Mouse (Mus musculus): ENCODE results near the gene Lsamp.

The Lsamp gene

DNA sequence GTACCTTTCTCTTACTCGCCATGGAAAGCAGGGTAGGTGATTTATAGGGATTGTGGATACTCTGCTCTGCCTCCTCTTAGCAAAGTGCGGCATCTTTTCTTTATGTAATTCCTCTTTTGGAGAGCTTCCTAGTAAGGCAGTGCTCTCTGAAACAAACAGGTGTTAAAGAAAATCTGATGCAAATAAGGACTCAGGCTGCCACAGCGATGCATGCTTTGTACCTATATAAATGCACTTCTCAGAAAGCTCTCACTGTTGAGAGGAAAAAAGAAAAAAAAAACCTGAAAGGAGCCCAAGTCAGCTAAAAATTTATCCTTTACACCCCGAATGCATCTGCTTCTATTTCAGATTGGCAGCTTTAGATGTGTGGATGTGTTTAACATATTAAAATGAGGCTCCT lies 2095.4 kb downstream of the Lsamp start:
- no peak for DNase-seq (ENCODE audit: low spot score)

DNA sequence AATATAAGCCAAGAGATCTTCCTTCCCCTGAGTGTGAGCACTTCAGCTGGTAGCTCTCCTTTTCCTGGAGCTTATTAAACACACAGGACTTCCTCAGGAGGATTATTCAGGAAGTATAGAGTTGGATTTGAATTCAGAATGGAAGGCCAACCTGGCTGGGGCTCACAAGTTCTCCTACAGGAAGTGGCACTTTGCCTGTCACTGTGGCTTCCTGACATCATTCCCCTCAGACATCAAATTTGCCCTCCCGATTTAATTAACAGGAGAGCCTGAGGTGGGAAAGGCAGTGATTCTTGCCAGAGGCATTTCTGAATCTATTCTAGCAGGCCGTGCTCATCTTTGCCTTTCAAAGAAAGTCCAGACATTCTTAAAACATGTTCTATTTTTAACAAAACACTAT lies 2097.4 kb downstream of the Lsamp start:
- no peak for DNase-seq (ENCODE audit: low spot score)

DNA sequence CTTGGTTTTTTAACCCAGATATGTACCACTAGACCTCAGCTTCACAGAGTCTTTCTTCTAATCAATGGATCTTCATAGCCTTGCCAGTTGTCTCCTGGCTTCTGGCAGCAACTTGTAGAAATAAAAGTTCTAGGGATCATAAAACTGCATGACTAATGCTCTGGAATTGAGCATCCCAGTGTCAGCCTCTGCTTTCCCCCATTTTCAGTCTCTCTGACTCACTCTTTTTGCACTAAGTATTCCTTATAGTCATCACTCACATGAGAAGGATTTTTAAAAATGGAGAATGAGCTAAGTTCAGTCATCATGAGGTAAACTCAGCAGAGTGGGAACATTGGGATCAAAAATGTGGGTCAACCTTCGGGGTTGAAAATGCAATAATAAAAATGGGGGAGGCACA lies 2113.3 kb downstream of the Lsamp start:
- no peak for DNase-seq (ENCODE audit: low spot score)

DNA sequence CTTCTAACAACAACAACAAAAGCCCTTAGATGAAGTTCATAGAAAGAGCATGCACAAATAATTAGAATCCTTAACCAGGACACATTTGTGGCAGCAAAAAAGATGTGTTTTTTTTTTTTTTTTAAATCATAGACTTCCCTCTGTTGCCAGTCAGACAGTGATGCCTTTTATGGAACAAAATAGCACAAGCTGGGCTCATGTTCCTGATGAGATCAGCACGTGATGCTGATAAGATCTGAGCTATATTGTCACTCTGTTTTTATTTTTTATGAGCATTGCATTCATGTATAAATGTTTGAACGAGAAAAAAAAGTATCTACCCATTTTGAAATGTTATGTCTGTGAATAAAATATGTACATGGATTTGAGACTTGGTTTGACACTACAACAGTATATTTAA lies 2118.0 kb downstream of the Lsamp start:
- no peak for DNase-seq (ENCODE audit: low spot score)

DNA sequence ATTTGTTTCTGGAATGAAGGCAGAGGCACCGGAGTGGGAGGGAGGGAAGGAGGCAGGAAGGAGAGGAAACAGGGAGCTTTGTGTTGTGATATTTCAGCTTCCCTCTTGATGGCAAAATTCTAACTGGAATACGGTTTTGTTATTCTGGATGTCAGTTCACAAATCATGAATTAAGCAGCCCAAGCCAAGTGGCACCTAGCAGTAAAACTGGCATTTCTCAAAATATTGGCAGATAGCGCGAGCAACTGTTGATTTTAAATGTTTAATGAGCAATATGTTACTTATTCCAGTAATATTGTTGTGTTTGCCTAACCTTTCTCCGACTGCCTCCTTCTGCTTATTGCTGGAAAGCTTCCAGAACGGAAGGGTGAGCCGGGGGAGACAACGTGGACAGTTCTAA lies 2118.5 kb downstream of the Lsamp start:
- DNase-seq (ENCODE audit: low spot score) = no peak

DNA sequence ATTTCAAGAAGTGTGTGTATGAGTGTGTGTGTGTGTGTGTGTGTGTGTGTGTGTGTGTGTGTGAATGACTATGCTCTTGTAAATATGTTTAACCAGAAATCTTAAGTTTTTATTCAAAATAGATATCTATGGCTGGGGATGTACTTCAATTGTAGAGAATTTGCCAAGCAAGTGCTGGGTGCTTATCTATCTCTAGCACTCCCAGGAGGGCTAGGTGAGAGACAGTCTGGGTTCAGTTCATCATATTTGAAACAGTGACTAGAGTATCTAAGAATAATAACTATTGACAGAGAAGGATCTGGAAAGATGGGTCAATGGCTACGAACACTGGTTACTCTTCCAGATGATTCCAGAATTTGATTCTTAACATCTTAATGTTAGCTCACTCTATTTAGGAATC lies 2128.1 kb downstream of the Lsamp start:
- DNase-seq (ENCODE audit: low spot score) = no peak

DNA sequence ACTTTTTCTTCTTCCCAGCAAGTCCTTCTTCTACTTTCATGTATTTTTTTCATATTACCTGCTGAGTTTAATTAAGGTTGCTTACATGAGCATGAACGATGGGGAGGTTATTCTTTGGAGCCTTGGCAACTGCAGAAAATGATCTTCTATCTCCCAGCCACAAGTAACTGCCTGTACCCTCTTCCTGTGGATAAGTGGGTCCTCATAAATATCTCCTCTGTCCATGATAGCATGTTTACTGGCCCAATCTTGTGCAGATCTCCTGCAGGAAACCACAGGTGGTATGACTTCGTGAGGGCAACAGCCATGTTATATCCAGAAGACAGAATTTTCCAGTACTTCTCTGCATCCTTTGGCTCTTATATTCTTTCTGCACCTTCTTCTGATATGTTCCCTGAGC lies 2129.1 kb downstream of the Lsamp start:
- DNase-seq (ENCODE audit: low spot score) = no peak

DNA sequence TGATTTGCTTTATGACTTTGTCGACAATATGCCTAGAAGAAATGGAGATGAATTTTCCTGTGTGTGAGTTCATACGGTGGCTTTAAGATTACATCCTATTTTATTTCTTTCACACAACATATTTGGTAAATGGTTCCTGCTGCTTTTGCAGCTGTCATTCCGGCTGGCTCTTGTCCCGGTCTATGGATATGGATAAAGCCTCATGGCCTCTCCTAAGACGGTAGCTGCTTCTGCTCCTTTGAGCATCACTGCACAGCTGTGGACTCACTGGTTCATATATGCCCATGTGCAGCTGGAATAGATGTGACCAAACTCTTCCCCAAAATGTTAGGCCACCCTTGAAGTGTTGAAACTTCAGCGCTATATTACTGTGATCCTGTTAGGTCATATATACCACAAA lies 2137.6 kb downstream of the Lsamp start:
- no peak for DNase-seq (ENCODE audit: low spot score)

DNA sequence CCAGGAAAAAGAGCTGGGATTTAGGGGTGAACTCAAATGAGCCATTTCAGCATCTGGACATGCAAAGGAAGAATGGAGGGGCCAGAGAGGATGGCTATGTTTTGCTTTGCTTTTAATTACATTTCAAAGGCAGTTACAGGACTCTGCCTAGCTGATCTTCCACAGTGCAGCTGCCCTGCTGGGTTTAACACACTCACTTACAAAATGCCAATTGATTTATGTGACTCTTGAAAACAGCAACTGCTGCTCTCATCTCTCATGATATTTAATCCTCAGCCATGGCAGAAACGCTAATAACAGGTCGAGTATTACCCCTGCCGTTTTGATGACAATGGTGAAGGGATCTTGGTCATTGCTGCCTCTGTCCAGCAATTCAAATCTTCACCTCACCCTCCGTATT lies 2139.7 kb downstream of the Lsamp start:
- DNase-seq (ENCODE audit: low spot score) = peak; percentile 4

DNA sequence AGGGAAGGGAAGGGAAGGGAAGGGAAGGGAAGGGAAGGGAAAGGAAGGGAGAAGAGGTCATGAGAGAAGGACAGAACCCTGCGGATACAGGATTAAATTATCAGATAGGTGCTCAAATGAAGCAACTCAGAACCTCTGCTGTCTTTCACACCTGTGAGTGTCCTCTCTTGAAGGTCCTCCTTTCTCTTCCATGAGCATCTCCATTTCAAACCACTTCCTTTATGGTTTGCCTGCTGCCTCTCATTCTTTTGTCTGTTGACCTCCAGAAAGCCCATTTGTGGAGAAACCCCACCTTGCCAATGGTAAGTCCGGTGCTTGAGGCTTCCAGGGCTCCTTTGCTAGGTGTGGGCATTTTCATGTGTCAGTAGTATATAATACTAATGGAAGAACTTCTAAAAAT lies 2141.9 kb downstream of the Lsamp start:
- DNase-seq (ENCODE audit: low spot score) = no peak

DNA sequence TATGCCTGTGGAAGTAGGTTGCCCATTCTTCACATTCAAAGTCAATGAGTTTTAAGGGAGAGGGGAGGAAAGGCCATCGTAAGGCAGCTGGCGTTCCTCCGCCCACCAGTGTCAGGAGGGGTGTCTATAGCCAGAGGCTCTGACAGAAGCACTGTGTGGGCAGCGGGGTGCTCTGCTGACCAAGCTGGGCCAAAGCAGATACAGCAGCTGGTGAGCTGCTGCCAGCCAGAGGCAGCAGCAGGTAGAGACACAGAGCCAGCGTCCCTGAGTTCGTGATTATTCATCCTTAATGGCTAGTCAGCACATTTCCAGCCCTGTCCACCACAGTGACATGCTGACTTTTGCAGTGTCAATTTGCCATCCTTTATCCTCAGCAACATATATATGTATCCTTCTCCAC lies 2163.0 kb downstream of the Lsamp start:
- DNase-seq (ENCODE audit: low spot score) = no peak

DNA sequence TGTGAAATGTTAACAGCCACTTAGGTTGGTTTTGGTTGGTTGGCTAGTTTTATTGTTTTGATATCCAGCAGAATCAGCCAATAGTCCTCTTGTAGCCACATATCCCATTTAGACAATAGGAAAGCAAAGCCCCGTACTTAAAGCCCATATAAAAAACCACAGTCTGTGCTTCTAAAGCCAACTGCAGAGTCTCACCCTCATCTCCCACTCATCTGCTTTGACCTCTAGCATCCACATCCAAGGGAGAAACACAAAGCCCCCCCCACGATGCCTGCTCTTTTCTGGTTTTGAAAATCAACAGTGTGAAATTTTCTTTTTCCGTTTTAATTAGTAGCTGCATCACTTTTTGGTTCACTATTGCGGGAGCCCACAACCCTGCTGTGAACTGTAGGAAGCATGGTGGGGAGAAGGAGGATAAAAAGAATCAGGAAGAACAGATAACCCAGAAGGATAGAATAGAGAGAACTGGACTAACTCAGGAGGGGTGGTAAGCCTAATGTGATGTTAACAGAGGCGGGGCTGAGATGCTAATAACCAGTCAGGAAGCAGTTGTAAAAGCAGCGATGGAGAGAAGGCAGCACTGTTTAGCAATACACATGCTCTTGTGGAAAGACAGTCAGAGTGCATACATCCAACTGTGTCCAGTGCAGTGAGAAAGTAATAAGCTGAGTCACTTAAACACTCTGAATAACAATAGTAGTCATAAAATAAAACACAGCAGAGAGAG lies 2165.2 kb downstream of the Lsamp start:
- DNase-seq (ENCODE audit: low spot score) = no peak

DNA sequence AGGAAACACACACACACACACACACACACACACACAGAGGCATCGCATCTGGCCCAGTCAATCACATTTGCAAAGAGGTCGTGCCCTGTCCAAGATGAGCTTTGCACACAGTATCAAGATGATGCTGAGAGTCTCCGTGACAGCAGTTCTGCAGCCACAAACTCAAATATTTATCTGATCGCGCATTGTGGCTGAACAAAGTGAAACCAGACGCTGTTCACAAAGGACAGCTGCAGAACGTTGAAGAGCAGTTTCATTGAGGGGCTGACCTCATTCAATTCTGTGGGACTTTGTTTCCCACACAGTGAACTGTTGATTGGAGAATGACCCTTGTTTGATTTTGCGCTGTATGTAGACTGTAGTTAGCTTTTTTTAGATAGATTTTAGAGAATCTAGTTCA lies 2168.5 kb downstream of the Lsamp start:
- peak; percentile 66 for DNase-seq (ENCODE audit: low spot score)

DNA sequence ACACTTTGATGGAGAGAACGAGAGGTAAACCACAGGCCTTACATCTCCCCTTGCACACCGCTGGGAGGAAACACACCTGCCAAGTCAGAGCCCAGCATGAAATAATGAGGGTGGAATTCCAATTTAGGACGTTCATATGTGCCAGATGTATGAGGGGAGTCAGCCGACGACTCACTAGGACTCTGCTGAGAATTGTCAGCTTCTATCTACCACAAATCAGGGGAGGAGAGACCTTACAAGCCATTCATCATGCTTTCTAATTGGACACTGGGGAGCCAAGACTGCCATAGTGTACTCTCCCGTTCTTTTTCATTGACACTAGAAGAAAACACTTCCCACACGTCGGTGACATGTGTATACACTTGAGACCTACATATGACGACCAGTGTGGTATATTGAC lies 2173.7 kb downstream of the Lsamp start:
- DNase-seq (ENCODE audit: low spot score) = no peak

DNA sequence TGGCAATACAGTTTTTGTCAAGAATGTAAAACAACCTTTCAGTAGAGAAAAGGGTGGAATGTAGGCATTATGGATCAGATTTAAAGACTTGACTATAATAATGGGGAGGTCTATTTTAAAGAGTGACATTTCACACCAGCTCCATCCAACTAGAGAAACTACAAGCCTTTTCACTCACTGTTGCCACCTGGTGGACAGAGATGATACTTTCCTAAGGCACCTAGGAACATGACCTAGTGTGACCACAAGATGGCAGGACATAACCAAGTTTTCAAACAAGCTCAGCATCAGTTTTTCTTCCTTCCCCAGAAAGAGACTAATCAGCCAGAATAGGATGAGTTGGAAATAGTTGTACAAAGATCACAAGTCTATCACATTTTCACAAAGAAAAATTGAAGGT lies 2180.8 kb downstream of the Lsamp start:
- peak; percentile 95 for DNase-seq (ENCODE audit: low spot score)

DNA sequence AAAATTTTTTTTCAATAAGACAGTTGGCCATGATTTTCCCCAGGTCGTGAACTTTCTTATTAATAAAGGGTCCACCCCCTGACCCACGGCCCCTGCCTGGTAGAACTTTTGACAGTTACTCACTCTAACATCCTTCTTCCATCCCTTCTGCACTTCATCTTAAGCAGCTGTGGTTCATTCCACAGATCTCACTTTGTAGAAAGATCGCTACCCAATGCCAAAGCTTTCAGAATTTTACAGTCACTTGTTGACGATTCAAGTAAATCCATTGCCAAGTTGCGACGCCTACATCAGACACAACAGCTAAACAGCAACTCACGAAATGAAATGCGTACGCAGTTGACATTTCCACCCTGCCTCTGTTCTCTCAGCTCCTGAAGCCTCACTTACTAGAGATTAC lies 2184.1 kb downstream of the Lsamp start:
- no peak for DNase-seq (ENCODE audit: low spot score)

DNA sequence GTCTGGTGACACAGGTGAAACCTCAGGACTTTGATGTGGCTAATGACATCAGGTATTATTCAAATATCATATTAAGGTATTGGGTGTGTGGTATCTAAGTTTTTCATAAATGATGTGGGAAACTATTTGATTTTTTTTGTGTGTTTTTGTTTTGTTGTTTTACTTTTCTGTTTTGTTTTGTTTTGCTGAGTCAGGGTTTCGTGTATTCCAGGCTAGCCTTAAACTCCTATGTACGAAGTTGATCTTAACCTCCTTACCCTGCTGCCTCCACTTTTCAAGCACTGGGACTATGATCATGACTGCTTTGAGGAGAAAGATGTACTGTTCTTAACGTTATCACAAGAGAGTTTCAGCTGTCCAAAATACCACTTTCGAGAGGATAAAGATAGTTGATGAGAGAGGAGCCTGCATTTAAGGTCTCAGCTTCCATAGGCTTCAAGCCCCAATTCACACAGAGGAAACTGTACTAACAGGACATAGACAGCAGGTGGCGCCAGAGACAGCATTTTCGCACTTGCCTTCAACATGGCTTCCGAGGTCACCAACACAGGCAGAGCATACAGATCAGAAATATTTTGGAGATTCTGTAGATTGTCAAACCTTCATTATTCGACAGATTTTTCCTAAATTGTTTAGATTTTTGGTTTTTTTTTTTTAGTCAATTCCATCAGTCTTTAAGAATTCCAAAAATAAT lies 2185.4 kb downstream of the Lsamp start:
- DNase-seq (ENCODE audit: low spot score) = peak; percentile 89

DNA sequence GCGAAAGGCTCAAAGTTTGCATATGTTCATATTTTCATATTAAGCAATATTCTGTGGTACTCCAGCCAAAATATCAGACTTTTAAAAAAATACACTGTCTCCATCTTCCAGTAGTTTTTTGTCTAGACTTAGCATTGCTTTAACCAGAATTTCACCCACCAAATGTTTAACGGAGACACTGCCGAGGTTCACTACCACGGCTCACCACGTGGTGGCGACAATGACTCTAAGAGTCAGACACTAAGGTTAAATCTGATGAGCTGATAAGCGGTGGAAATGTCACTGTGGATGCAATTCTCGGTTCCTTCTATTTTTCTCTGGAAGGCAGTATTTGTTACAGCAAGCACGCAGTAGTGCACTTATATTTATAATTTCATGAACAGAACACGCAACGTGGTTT lies 2188.3 kb downstream of the Lsamp start:
- DNase-seq (ENCODE audit: low spot score) = peak; percentile 87

DNA sequence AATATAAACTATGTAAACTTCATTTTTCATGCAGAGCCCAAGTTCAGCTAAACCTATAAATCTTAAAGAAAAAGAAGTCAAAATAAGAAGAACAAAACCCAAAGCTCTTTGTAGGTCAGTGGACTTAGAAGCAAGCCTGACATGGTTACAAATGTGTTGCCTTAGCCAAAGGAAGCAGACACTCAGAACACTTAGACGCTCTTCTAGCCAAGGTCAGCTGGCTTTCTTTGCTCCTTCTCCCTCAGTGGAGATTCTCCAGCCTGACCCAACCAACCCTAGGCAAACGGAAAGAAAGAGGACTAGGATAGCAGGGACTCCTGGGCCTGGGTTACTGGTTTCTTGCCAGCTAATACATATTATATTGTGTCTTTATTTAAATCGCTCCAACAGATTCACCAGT lies 2194.7 kb downstream of the Lsamp start:
- no peak for DNase-seq (ENCODE audit: low spot score)

DNA sequence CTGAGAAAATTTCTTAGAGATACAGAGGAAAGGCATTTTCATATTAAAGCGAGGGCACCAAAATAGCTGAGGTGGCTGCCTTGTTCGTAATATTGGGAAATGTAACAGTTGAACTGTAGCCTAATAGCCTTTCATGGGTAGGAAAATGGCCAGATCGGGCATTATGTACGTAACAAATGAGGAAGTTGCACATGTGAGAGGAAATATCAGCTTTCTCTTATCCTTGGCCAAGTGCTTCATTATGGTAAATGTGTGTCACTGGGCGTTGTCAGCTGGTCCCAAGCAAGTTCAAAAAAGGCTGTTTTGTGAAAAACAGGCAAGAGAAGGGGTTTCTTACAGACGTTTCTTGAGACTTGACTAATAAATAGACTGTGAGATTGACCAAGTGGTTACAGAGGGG lies 2195.9 kb downstream of the Lsamp start:
- no peak for DNase-seq (ENCODE audit: low spot score)

DNA sequence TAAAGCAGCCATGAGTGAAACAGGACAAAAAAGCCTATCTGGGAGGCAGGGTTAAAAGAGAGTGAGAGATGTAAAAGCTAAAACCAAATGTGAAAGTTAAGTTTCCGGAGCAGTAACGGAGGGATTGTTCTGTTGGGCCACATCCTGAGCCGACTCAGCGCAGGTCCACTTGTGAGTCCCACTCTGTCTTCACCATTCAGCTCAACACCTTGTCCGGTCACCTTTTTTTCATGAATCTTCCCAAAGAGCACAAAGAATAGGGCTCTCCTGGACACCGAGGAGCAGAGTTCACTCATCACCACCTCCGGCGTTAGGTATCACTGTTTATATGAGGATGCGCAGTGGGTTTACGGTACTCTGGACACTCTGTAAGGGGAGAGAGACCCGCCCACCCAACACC lies 2196.3 kb downstream of the Lsamp start:
- DNase-seq (ENCODE audit: low spot score) = no peak

DNA sequence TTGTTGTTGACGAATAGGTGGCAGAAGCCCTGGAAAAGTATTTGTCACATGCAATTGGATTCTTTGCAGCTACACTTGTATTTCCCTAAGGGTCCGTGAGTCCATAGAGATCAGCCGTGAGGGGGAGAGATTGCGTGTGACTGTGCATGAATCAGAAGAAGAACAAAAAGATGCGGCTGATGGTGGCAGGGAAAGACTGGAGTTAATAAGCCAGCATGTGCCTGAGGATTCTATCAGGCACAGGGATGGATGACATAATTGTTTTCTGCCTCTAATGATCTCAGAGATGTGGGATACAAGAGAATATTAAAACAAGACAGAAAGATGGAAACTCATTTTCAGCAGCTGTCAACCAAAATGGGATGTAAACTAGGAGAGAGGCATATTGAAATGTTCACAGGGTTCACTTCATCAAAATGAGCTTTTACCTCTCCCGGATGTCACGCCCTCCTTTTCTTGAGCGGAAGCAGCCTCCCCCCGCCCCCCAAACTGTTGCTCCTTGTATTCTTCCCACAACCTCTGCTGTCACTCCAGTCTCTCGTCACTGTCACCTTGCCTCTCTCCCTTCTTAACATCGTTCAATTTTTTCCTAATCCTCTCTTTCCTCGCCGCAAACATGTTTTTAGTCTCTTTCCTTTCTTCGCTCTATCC lies 2205.4 kb downstream of the Lsamp start:
- peak; percentile 59 for DNase-seq (ENCODE audit: low spot score)
